16 mouse cellular contexts compared by ENCODE assay signal in genomic region chr2:141736685-141737456, GRCm38 (mm10).
DNase-seq lines count a peak whose midpoint lies in the region.
"Had no signal": no experiment of that assay in that cellular context is flagged by ENCODE, and none has a peak within 500 bp of the region (broad histone marks: within the 10 kb centered on the region; RNA-seq: fewer than 3 reads in every experiment).

No protein-coding gene starts in this region.

- DNase-seq in frontal cortex, postnatal 36 days (ENCODE audit: low spot score in 2 of 2), result peak; percentile 18 to 42
- no peak for DNase-seq in frontal cortex, postnatal 10 days (ENCODE audit: low spot score in 2 of 2)
- peak; percentile 73 for DNase-seq in brain, adult 2 months (ENCODE audit: low read depth, low spot score)
- peak; percentile 7 to 12 for DNase-seq in left cerebral cortex, adult 18-20 months (ENCODE audit: low spot score in 2 of 2)
- DNase-seq in right cerebral cortex, postnatal 25 days, result peak; percentile 18
- DNase-seq in testis, postnatal 10 days (ENCODE audit: low spot score), result no peak
- no peak for DNase-seq in ovary, postnatal 10 days (ENCODE audit: low spot score)
- DNase-seq: adrenal gland, postnatal 25 days; heart, adult 2 months; heart, postnatal 4 days; kidney, adult 18-20 months; kidney, postnatal 25 days; liver, embryonic 13.5 days; lung, adult 18-20 months; lung, postnatal 4 days; thymus, postnatal 4 days had no signal

Comparison
In these comparisons a context has a peak if more than half of its experiments do, and no peak if none do; other contexts are left out.
1. DNase-seq: peak in frontal cortex, postnatal 36 days (2 of 2), brain, adult 2 months (single experiment), left cerebral cortex, adult 18-20 months (2 of 2) and right cerebral cortex, postnatal 25 days (single experiment); none in frontal cortex, postnatal 10 days (0 of 2), testis, postnatal 10 days (single experiment) and ovary, postnatal 10 days (single experiment).